ENCODE assay signal across 8 mouse cellular contexts in the genomic region with DNA sequence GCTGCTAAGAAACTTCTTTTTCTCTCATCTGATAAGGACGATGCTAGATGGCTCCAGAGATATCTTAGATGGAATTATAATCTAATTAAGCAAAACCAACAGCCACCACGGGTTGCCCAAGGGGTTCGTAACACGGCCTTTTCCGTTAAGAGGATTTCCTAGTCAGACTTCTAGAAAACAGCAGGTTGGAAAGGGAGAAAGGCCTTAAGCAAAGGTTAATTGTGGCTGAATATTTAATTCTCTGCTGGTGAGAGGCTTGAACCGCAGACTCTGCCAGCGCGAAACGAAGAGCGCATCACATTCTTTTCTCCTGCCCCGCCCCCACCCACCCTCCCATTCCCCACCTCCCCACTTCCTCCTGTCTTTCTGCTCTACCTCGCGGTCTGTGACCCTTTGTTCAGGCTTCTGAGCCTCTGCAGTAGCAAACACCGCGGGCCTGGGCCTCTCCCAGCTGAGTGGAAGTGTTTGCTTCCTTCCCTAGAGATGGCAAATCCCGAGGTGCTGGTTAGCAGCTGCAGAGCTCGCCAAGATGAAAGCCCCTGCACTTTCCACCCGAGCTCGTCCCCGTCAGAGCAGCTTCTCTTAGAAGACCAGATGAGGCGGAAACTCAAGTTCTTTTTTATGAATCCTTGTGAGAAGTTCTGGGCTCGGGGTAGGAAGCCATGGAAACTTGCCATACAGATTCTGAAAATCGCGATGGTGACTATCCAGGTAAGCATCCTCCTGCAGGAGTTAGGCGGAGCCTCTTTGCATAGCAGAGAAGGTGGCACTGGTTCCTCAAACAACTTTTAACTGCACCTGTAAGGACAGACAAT. TPM values are rescaled to one million over a fixed set of nuclear protein-coding genes. Genes with fewer than 3 reads are reported as not detected.
DNase-seq lines count a peak whose midpoint lies in the region; ATAC-seq lines count a peak whose summit lies in the region.

No protein-coding gene starts in this region.

- intact Hi-C loops in left cerebral cortex, postnatal 14 days (cut with DNase I), result no loop called here
- intact Hi-C loops in left cerebral cortex, postnatal 36 days (cut with DNase I), result no loop called here

- H3K9ac ChIP-seq in hindbrain, embryonic 11.5 days (ENCODE audit: low read depth, low read length), result peak overlapping the region; percentile 46; the same call in 1 of the 2 replicates

- peaks cover 14% of the 10 kb centered on the region for H3K27me3 ChIP-seq in hindbrain, embryonic 11.5 days (ENCODE audit: control insufficient read depth, insufficient read depth, low read length)
- H3K27me3 ChIP-seq in midbrain, embryonic 10.5 days (ENCODE audit: low read depth, poor library complexity, severe bottlenecking), result peaks cover 40% of the 10 kb centered on the region

- no peak overlapping the region for H3K27ac ChIP-seq in hindbrain, embryonic 11.5 days (ENCODE audit: low read depth, low read length)
- H3K27ac ChIP-seq in midbrain, embryonic 10.5 days (replicated peaks), result peak overlapping the region; percentile 84

- peak overlapping the region; percentile 37 for H3K4me2 ChIP-seq in hindbrain, embryonic 11.5 days (replicated peaks; ENCODE audit: low read depth, low read length)

- peak; percentile 63 for ATAC-seq in hindbrain, embryonic 11.5 days (ENCODE audit: low FRiP score)

- H3K4me1 ChIP-seq in hindbrain, embryonic 11.5 days (replicated peaks; ENCODE audit: control insufficient read depth, insufficient read depth, low read length), result no peaks in the 10 kb centered on the region
- H3K4me1 ChIP-seq in midbrain, embryonic 10.5 days, result peaks cover 23% of the 10 kb centered on the region

- H3K36me3 ChIP-seq in hindbrain, embryonic 11.5 days (ENCODE audit: control insufficient read depth, insufficient read depth, low read length), result no peaks in the 10 kb centered on the region
- H3K36me3 ChIP-seq in midbrain, embryonic 10.5 days, result no peaks in the 10 kb centered on the region

- no peaks in the 10 kb centered on the region for H3K9me3 ChIP-seq in hindbrain, embryonic 11.5 days (ENCODE audit: control insufficient read depth, low read length)
- no peaks in the 10 kb centered on the region for H3K9me3 ChIP-seq in midbrain, embryonic 10.5 days (replicated peaks)

- 6% methylated on average over 25 of the region's 25 CpGs for WGBS in hindbrain, embryonic 11.5 days
- 4% methylated on average over 25 of the region's 25 CpGs for WGBS in midbrain, embryonic 10.5 days

- no peak overlapping the region; the same call in 1 of the 2 replicates for H3K4me3 ChIP-seq in hindbrain, embryonic 11.5 days (ENCODE audit: low read depth, low read length)
- H3K4me3 ChIP-seq in midbrain, embryonic 10.5 days, result peak overlapping the region; percentile 50

- peak; percentile 64 for DNase-seq in CD4-positive, CD25-positive, alpha-beta regulatory T cell, adult 2 months (ENCODE audit: low read depth, low spot score)
- DNase-seq in R1 (ENCODE audit: low read depth, low spot score), result peak; percentile 65
- DNase-seq in hindbrain, embryonic 11.5 days (ENCODE audit: low spot score), result peak; percentile 65
- DNase-seq in midbrain, embryonic 10.5 days (ENCODE audit: low spot score), result peak; percentile 66
- peak; percentile 80 for DNase-seq in thymus, postnatal 14 days
- no peak for DNase-seq in frontal cortex, adult 2 months (ENCODE audit: extremely low spot score in 1 of 2, low spot score in 1 of 2)
- no peak for DNase-seq in left cerebral cortex, postnatal 14 days (ENCODE audit: low spot score in 2 of 2)
- no peak for DNase-seq in left cerebral cortex, postnatal 36 days (ENCODE audit: low spot score in 2 of 2)

RNA-seq across cellular contexts. Expression of gene Mcoln3, which starts 4.3 kb away (rescaled TPM):
- polyA plus RNA-seq in hindbrain, embryonic 11.5 days (2014; fragmentation: Nextera tagmentation; extraction: Ambion mirVana), result 3.8 and 7.5 TPM in 2 replicates
- polyA plus RNA-seq in midbrain, embryonic 10.5 days (2016; fragmentation: Nextera tagmentation; extraction: Ambion mirVana), result 4.0 and 4.6 TPM in 2 replicates
- 0.06 TPM in 1 of 2 replicates, not detected in the other for polyA plus RNA-seq in frontal cortex, adult 2 months (2012; rRNA removed)
- not detected for total RNA-seq in left cerebral cortex, postnatal 14 days (2021)
- total RNA-seq in left cerebral cortex, postnatal 36 days (2021), result not detected

RNA-seq across cellular contexts. Expression of gene Wdr63, which starts 13.6 kb away (rescaled TPM):
- 1.0 and 1.8 TPM in 2 replicates for polyA plus RNA-seq in hindbrain, embryonic 11.5 days (2014; fragmentation: Nextera tagmentation; extraction: Ambion mirVana)
- 0.17 and 0.19 TPM in 2 replicates for polyA plus RNA-seq in midbrain, embryonic 10.5 days (2016; fragmentation: Nextera tagmentation; extraction: Ambion mirVana)
- 0.57 TPM in 1 of 2 replicates, not detected in the other for polyA plus RNA-seq in frontal cortex, adult 2 months (2012; rRNA removed)
- under 1 TPM; 0.11 to 0.30 TPM for total RNA-seq in left cerebral cortex, postnatal 14 days (2021)
- under 1 TPM in 1 of 2 experiments, not detected in 1; 0.64 TPM for total RNA-seq in left cerebral cortex, postnatal 36 days (2021)

RNA-seq across cellular contexts. Expression of gene Mcoln2, which starts 28.1 kb away (rescaled TPM):
- 0.28 and 0.57 TPM in 2 replicates for polyA plus RNA-seq in hindbrain, embryonic 11.5 days (2014; fragmentation: Nextera tagmentation; extraction: Ambion mirVana)
- polyA plus RNA-seq in midbrain, embryonic 10.5 days (2016; fragmentation: Nextera tagmentation; extraction: Ambion mirVana), result 0.20 and 0.29 TPM in 2 replicates
- not detected in 2 replicates for polyA plus RNA-seq in frontal cortex, adult 2 months (2012; rRNA removed)
- not detected for total RNA-seq in left cerebral cortex, postnatal 14 days (2021)
- total RNA-seq in left cerebral cortex, postnatal 36 days (2021), result not detected

Comparison
In these comparisons a context has a peak if more than half of its experiments do, and no peak if none do; other contexts are left out.
1. DNase-seq: peak in CD4-positive, CD25-positive, alpha-beta regulatory T cell, adult 2 months (single experiment), R1 (single experiment), hindbrain, embryonic 11.5 days (single experiment), midbrain, embryonic 10.5 days (single experiment) and thymus, postnatal 14 days (single experiment); none in frontal cortex, adult 2 months (0 of 2), left cerebral cortex, postnatal 14 days (0 of 2) and left cerebral cortex, postnatal 36 days (0 of 2).